ENCODE assay signal across 10 mouse cellular contexts in genomic region chr13:48639570-48639969, GRCm38 (mm10). TPM values are rescaled to one million over a fixed set of nuclear protein-coding genes. Genes with fewer than 3 reads are reported as not detected.
A peak's percentile ranks its signal among the peaks of the same experiment; 100 is the strongest.
DNase-seq lines count a peak whose midpoint lies in the region; ATAC-seq and TF ChIP-seq lines count a peak whose summit lies in the region.
"Had no signal": no experiment of that assay in that cellular context is flagged by ENCODE, and none has a peak within 500 bp of the region (broad histone marks: within the 10 kb centered on the region; RNA-seq: fewer than 3 reads in every experiment).

No protein-coding gene starts in this region.

- in situ Hi-C loops in CH12.LX (cut with MboI; ENCODE audit: low pct_ligation_motif_present, low pct_unique_long_range_greater_than_20kb, low sequenced_read_pairs): loop anchor here (5.0 to 10.0 kb wide), 2 partner anchors 55 to 112 kb away; no protein-coding TSS in a partner anchor

- H3K27me3 ChIP-seq in intestine, postnatal 0 days (replicated peaks; ENCODE audit: control insufficient read depth, insufficient read depth, low read length): no peaks in the 10 kb centered on the region
- H3K27me3 ChIP-seq in intestine, embryonic 16.5 days (replicated peaks; ENCODE audit: control insufficient read depth, insufficient read depth, low read length): no peaks in the 10 kb centered on the region
- H3K27me3 ChIP-seq in CH12.LX (replicated peaks): no peaks in the 10 kb centered on the region
- H3K27me3 ChIP-seq: embryonic facial prominence, embryonic 12.5 days; limb, embryonic 15.5 days had no signal

- no peaks in the 10 kb centered on the region for H3K4me1 ChIP-seq in intestine, postnatal 0 days (replicated peaks; ENCODE audit: control insufficient read depth, insufficient read depth, low read length)
- H3K4me1 ChIP-seq in intestine, embryonic 16.5 days (ENCODE audit: control insufficient read depth, insufficient read depth, low read length): no peaks in the 10 kb centered on the region
- H3K4me1 ChIP-seq in CH12.LX (ENCODE audit: control insufficient read depth in 1 of 2, insufficient read depth in 2 of 2): peaks cover 0 to 18% of the 10 kb centered on the region in 2 experiments; a peak in 2 of 4 replicates
- no peaks in the 10 kb centered on the region for H3K4me1 ChIP-seq in bone marrow, adult 2 months (ENCODE audit: control insufficient read depth, insufficient read depth, low read length)
- H3K4me1 ChIP-seq: embryonic facial prominence, embryonic 12.5 days; limb, embryonic 15.5 days had no signal

- peak; percentile 76 for TF ChIP-seq RAD21 in CH12.LX (IDR thresholded peaks at IDR 0.05; ENCODE audit: low read depth, low read length)

- no peak for TF ChIP-seq EP300 in CH12.LX (IDR thresholded peaks at IDR 0.05; ENCODE audit: low read length)

- no peak for ATAC-seq in intestine, postnatal 0 days
- no peak for ATAC-seq in intestine, embryonic 16.5 days
- peak; percentile 94 for ATAC-seq in megakaryocyte progenitor cell, adult 5-6 weeks (replicated peaks; ENCODE audit: poor library complexity)

- no peak overlapping the region for H3K27ac ChIP-seq in intestine, postnatal 0 days (ENCODE audit: low read depth, low read length)
- H3K27ac ChIP-seq in intestine, embryonic 16.5 days (ENCODE audit: low read length): no peak overlapping the region
- H3K27ac ChIP-seq in CH12.LX (ENCODE audit: insufficient read depth, low read depth): no peak overlapping the region
- no peak overlapping the region for H3K27ac ChIP-seq in bone marrow, adult 2 months (ENCODE audit: control insufficient read depth, insufficient read depth, low read depth, low read length, poor library complexity)
- H3K27ac ChIP-seq: embryonic facial prominence, embryonic 12.5 days; limb, embryonic 15.5 days had no signal

- H3K9ac ChIP-seq in intestine, postnatal 0 days (ENCODE audit: low read depth, low read length): no peak overlapping the region
- no peak overlapping the region for H3K9ac ChIP-seq in intestine, embryonic 16.5 days (ENCODE audit: low read depth, low read length)
- no peak overlapping the region for H3K9ac ChIP-seq in CH12.LX (ENCODE audit: insufficient read depth, low read depth)
- H3K9ac ChIP-seq: embryonic facial prominence, embryonic 12.5 days; limb, embryonic 15.5 days had no signal

- peak; percentile 65 for DNase-seq in CH12.LX (ENCODE audit: extremely low read depth)
- peak; percentile 32 for DNase-seq in fibroblast of lung, adult 2 months (ENCODE audit: low read depth)
- DNase-seq in layer of hippocampus, adult 11-12 months (ENCODE audit: low spot score): peak; percentile 72
- peak; percentile 27 to 37 for DNase-seq in thymus, postnatal 36 days

- no peak for TF ChIP-seq POLR2A in CH12.LX (IDR thresholded peaks at IDR 0.05; ENCODE audit: low read depth, low read length)
- no peak for TF ChIP-seq POLR2A in bone marrow, adult 2 months (IDR thresholded peaks at IDR 0.05; ENCODE audit: borderline replicate concordance, control insufficient read depth, low read depth, low read length)

- no peaks in the 10 kb centered on the region for H3K9me3 ChIP-seq in intestine, postnatal 0 days (ENCODE audit: control insufficient read depth)
- H3K9me3 ChIP-seq in intestine, embryonic 16.5 days (ENCODE audit: control insufficient read depth, low read length): no peaks in the 10 kb centered on the region
- no peaks in the 10 kb centered on the region for H3K9me3 ChIP-seq in CH12.LX (replicated peaks; ENCODE audit: low read length)
- H3K9me3 ChIP-seq: embryonic facial prominence, embryonic 12.5 days; limb, embryonic 15.5 days had no signal

- peak; percentile 93 for TF ChIP-seq CTCF in intestine, postnatal 0 days (IDR thresholded peaks at IDR 0.05; ENCODE audit: low read depth)
- peak; percentile 92 to 94 for TF ChIP-seq CTCF in CH12.LX (conservative IDR thresholded peaks at IDR 0.05 in 1 of 2, IDR thresholded peaks at IDR 0.05 in 1 of 2; ENCODE audit: low read depth in 2 of 2, low read length in 2 of 2)
- TF ChIP-seq CTCF in bone marrow, adult 2 months (IDR thresholded peaks at IDR 0.05; ENCODE audit: control insufficient read depth, insufficient read depth, low read length): peak; percentile 58

- H3K36me3 ChIP-seq in intestine, postnatal 0 days (ENCODE audit: control insufficient read depth, insufficient read depth): no peaks in the 10 kb centered on the region
- H3K36me3 ChIP-seq in intestine, embryonic 16.5 days (ENCODE audit: control insufficient read depth, insufficient read depth, low read length): no peaks in the 10 kb centered on the region
- H3K36me3 ChIP-seq in CH12.LX (replicated peaks in 1 of 2; ENCODE audit: control insufficient read depth in 1 of 2, insufficient read depth in 1 of 2, low read length in 1 of 2): no peaks in the 10 kb centered on the region
- H3K36me3 ChIP-seq: embryonic facial prominence, embryonic 12.5 days; limb, embryonic 15.5 days had no signal

- no peaks in the 10 kb centered on the region for H3K79me2 ChIP-seq in CH12.LX (replicated peaks; ENCODE audit: control insufficient read depth, extremely low read depth, insufficient read depth, poor library complexity, severe bottlenecking)

- no peak overlapping the region for H3K4me2 ChIP-seq in intestine, postnatal 0 days (replicated peaks; ENCODE audit: low read depth)
- H3K4me2 ChIP-seq in intestine, embryonic 16.5 days (ENCODE audit: low read depth, low read length): no peak overlapping the region
- H3K4me2 ChIP-seq in CH12.LX (ENCODE audit: insufficient read depth, low read depth, poor library complexity, severe bottlenecking): no peak overlapping the region
- H3K4me2 ChIP-seq: embryonic facial prominence, embryonic 12.5 days; limb, embryonic 15.5 days had no signal

- no peak overlapping the region for H3K4me3 ChIP-seq in intestine, postnatal 0 days (ENCODE audit: low read depth, low read length)
- H3K4me3 ChIP-seq in intestine, embryonic 16.5 days (ENCODE audit: low read length): no peak overlapping the region
- no peak overlapping the region for H3K4me3 ChIP-seq in CH12.LX (replicated peaks in 1 of 3; ENCODE audit: low read depth in 2 of 3, low read length in 2 of 3, poor library complexity in 1 of 3)
- H3K4me3 ChIP-seq in bone marrow, adult 2 months (replicated peaks; ENCODE audit: control insufficient read depth, low read depth, low read length): no peak overlapping the region
- H3K4me3 ChIP-seq: embryonic facial prominence, embryonic 12.5 days; limb, embryonic 15.5 days had no signal

- dilution Hi-C loops in CH12.LX (cut with MboI; ENCODE audit: extremely low pct_ligation_motif_present, extremely low pct_unique_long_range_greater_than_20kb, low sequenced_read_pairs): no loop called here

TF ChIP-seq in CH12.LX, 34 proteins besides CTCF, POLR2A, EP300 and RAD21:
- no peak for TF ChIP-seq JUND (conservative IDR thresholded peaks at IDR 0.05; ENCODE audit: low read depth, low read length)
- TF ChIP-seq ZC3H11A (IDR thresholded peaks at IDR 0.05; ENCODE audit: low read depth, low read length): peak; percentile 31; the same call in 1 of the 2 replicates
- no peak for TF ChIP-seq MYC (IDR thresholded peaks at IDR 0.05; ENCODE audit: low read depth, low read length)
- TF ChIP-seq IRF4 (IDR thresholded peaks at IDR 0.05; ENCODE audit: low read depth, low read length): no peak
- no peak for TF ChIP-seq MEF2A (IDR thresholded peaks at IDR 0.05; ENCODE audit: borderline replicate concordance, low read depth, low read length)
- TF ChIP-seq KAT2A (IDR thresholded peaks at IDR 0.05; ENCODE audit: insufficient replicate concordance, low read length): no peak
- no peak for TF ChIP-seq JUN (IDR thresholded peaks at IDR 0.05; ENCODE audit: insufficient read depth, low read depth, low read length)
- TF ChIP-seq ZNF384 (IDR thresholded peaks at IDR 0.05; ENCODE audit: low read depth, low read length): no peak
- TF ChIP-seq SMC3 (IDR thresholded peaks at IDR 0.05; ENCODE audit: low read depth, low read length): peak; percentile 95
- no peak for TF ChIP-seq RCOR1 (conservative IDR thresholded peaks at IDR 0.05; ENCODE audit: low read depth, low read length)
- no peak for TF ChIP-seq UBTF (IDR thresholded peaks at IDR 0.05; ENCODE audit: low read depth, low read length)
- TF ChIP-seq NELFE (IDR thresholded peaks at IDR 0.05; ENCODE audit: low read depth, low read length): no peak
- no peak for TF ChIP-seq MXI1 (IDR thresholded peaks at IDR 0.05; ENCODE audit: low read depth, low read length)
- no peak for TF ChIP-seq ELF1 (IDR thresholded peaks at IDR 0.05; ENCODE audit: low read depth, low read length)
- TF ChIP-seq CHD2 (IDR thresholded peaks at IDR 0.05; ENCODE audit: low read length): no peak
- TF ChIP-seq PAX5 (IDR thresholded peaks at IDR 0.05; ENCODE audit: low read length): no peak

RNA-seq across cellular contexts. Expression of gene Ptpdc1, which starts 14.1 kb away (rescaled TPM):
- polyA plus RNA-seq in intestine, postnatal 0 days (2015; fragmentation: Nextera tagmentation; extraction: Ambion mirVana): 1.9 and 2.5 TPM in 2 replicates
- 4.1 and 4.2 TPM in 2 replicates for polyA plus RNA-seq in intestine, embryonic 16.5 days (2015; fragmentation: Nextera tagmentation; extraction: Ambion mirVana)
- not detected in 2 replicates for total RNA-seq in CH12.LX (2012; rRNA removed)
- total RNA-seq in CH12.LX (2014; rRNA removed): 0.15 TPM in 1 of 2 replicates, not detected in the other
- polyA plus RNA-seq in CH12.LX (2012; ENCODE audit: insufficient read length, low read depth): 0.10 TPM in 1 of 2 replicates, not detected in the other
- polyA plus RNA-seq in bone marrow, adult 2 months (2011; ENCODE audit: insufficient read depth, insufficient read length, low replicate concordance, missing spikeins): 1.1 and 5.8 TPM in 2 replicates
- total RNA-seq in megakaryocyte progenitor cell, adult 5-6 weeks (2015): 3.3 and 4.4 TPM in 2 replicates
- total RNA-seq in megakaryocyte progenitor cell, adult 5-6 weeks (2017): 1.8 and 3.4 TPM in 2 replicates

RNA-seq across cellular contexts. Expression of gene Barx1, which starts 23.2 kb away (rescaled TPM):
- 0.29 and 2.1 TPM in 2 replicates for polyA plus RNA-seq in intestine, postnatal 0 days (2015; fragmentation: Nextera tagmentation; extraction: Ambion mirVana)
- 0.10 and 0.18 TPM in 2 replicates for polyA plus RNA-seq in intestine, embryonic 16.5 days (2015; fragmentation: Nextera tagmentation; extraction: Ambion mirVana)
- total RNA-seq in CH12.LX (2012; rRNA removed) (not detected in 2 replicates), CH12.LX (2014; rRNA removed) (not detected in 2 replicates)
- polyA plus RNA-seq in CH12.LX (2012; ENCODE audit: insufficient read length, low read depth): not detected in 2 replicates
- polyA plus RNA-seq in bone marrow, adult 2 months (2011; ENCODE audit: insufficient read depth, insufficient read length, low replicate concordance, missing spikeins): not detected in 2 replicates
- total RNA-seq in megakaryocyte progenitor cell, adult 5-6 weeks (2015): not detected in 2 replicates
- total RNA-seq in megakaryocyte progenitor cell, adult 5-6 weeks (2017): not detected in 2 replicates
